Mouse (Mus musculus) right cerebral cortex, adult 2 months (tissue): ENCODE measurements around the gene Pex19.

ENCODE experiments used
- DNase-seq, 2 experiments: peaks; one replicate each; pipeline ENCODE4 v3.0.0; 2021 to 2022; ENCODE audit warnings: low spot score in 2 of 2

Pex19 gene

DNA sequence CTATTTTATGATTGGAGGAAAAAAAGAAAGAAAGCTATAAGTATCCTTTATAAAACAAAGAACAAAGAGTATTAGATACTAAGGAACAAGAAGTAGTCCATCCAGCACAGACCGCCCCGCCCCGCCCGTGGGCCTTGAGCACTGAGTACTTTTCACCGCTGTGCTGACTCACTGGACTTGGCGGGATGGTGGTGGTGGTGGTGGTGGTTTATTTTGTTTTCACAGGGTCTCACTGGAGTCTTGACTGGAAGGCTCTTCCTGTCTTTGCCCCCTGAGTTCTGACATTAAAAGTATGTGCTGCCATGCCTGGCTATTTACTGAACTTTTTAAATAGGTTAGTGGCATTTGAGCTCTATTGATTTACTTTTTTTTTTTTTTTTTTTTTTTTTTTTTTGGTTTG, 56.5 kb downstream of the Pex19 start:
- no peak for DNase-seq

DNA sequence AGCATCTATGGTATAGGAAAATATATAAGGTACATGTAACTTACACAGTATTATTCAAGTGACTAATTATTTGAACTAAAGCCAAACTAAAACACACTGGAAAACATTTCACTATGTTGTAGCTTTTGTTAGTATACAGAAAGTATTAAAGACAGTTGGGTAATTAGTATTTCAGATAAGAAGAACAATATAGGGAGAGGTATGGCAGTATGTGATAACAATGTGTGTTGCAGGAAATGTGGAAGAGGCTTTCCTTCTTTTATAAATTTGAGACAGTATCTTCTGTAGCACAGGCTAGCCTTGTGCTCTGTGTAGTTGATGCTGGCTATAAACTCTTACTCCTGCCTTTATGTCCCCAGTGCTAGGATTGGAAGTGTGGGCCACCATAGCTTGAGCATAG, 57.4 kb downstream of the Pex19 start:
- no peak for DNase-seq
